Mouse (Mus musculus) heart, postnatal 14 days (tissue): Measurements from ENCODE around the gene Elovl6. TPM values are rescaled to one million over a fixed set of nuclear protein-coding genes. Genes with fewer than 3 reads are reported as not detected.

Experiments used
- DNase-seq, 2 experiments: peaks; one replicate each; pipeline ENCODE4 v3.0.0; 2021 to 2022
- intact Hi-C: fragments of 180-260 bp; cut with DNase I; formaldehyde crosslinking; loops from one replicate; pipeline ENCODE4 v1.15.1; 2025
- total RNA-seq, 2 experiments: library from RNA; stranded (reverse); gene quantifications; 2 replicates each; pipeline ENCODE4 v1.2.3; 2021

Elovl6 gene
- total RNA-seq, 2 experiments from 2014 or later, result 1.9 to 2.6 TPM

DNA sequence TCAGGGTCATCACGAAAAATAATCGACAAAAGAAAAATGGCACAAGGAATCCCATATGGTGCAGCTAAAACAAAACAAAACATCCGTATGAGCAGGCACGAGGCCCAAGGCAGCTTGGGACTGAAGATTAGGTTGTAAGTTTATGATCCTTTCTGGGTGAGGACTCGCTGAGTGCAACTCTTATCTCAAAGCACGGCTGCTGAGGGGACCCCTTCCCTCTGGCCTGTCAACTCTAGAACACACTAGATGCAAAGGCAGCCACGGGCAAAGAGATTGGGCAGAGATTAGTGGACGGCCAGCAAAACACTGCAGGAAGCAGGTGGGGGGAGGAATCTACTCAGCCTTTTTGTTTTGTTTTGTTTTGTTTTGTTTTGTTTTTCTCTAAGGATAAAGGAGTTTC lies 101.4 kb downstream of the Elovl6 start:
- DNase-seq, result no peak
- intact Hi-C loops, result loop anchor here (5.0 kb wide), 1 partner anchor 101 kb away; the partner anchor contains the start of gene Elovl6

DNA sequence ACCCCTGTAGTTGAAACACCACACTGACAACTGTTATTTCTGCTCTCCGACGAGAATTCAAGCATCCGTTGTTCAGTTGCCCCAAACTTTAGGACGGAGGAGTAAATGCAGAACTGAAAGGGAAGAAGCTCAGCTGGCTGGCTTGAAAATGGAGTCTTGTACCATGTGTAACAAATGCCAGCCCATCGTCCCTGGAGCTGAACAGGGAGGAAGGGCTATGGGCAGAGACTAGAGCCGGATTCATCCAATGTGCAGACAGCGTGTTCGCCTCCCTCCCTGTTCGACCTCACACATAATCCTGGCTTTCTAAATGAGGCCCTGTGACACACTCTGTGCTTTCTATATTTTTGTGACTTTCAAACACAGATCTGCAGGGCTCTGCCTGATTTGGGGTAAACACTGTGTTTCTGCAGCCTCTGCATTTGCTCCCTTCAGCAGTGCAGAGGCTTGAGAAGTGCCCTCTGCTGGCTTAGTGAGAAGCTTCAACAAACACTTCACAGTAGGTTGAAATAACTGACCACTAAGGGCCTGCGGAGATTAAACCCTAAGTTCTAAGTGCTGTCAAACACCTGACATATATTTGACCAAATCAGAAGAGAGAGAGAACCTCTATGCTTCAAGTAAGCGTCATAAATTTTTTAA lies 102.2 kb downstream of the Elovl6 start:
- intact Hi-C loops, result loop anchor here (5.0 kb wide), 1 partner anchor 102 kb away; the partner anchor contains the start of gene Elovl6
- peak in 1 of 2 experiments; percentile 53 for DNase-seq

DNA sequence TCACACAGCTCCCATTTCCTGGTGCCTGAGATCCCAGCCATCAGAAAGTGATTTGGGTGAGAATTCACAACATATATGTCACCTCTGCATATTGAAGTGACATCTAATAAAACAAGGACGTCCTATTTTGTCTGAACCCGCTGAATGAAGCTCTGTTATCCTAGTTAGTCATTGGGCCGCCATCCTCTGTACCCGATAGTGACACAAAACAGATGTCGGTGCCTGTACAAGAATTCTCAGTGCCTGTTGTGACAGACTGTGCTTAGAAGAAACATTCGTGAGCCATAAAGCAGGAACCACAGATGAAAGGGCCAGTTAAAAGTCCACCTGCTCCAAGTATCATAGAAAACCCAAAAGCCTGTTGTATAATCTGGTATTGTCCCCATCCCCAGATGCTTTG lies 105.3 kb downstream of the Elovl6 start:
- DNase-seq, result no peak
- intact Hi-C loops, result loop anchor here (5.0 kb wide), 1 partner anchor 215 kb away; no protein-coding TSS in a partner anchor

DNA sequence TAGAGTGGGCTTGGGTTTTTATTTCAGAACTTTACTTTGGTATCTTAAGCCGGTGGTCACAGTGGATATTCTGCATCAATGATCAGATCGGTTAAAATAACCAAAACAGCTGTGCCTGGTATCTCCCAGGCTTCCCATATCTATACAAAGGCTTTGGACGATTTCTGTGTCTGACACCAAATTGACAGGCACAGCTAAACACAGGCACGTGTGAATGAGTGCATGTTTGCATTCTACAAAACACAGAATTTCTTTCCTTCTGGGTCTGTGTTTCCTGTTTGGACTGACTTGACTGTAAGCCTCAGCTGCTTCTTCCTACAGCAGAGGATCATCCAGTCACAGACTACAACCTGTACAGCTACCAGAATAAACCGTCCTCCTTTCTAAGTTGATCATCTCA lies 107.5 kb downstream of the Elovl6 start:
- intact Hi-C loops, result loop anchor here (5.0 kb wide), 1 partner anchor 217 kb away; no protein-coding TSS in a partner anchor
- DNase-seq, result no peak

DNA sequence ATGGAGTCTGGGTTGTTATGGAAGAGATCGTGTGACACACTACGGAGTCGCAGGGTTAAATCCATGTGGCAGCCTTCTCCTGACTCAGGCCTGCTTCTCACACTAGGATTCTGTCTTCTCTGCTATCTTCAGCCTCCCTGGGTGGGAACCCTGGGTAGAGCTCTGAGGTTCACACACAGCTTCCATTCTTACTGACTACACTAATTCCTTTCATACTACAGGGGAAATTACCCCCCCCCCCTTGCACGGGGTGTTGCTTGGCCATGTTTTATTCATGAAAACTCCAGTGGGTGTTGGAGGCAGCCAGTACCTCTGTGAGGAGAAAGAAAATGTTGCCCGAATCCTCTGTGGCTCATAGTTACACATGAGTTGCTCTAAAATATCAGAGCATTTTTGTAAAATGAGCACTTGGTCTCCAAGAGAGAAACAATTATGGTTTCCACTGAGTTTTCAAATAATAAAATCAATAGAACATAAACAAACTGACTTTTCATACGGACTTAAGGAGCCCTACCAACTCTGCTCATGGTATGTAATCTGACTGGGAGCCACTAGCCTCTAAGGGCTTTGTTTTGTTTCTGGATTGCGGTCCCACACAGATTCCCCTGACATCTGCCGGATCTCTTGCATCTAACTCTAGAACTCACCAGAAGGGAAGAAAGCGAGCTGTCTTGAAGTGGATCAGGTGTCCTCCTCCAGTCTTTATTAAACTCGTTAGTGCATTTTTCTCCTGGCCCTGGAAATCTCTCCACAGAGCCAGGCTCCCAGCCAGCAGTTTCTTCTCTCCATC lies 108.3 kb downstream of the Elovl6 start:
- intact Hi-C loops, result no loop called here
- no peak for DNase-seq

DNA sequence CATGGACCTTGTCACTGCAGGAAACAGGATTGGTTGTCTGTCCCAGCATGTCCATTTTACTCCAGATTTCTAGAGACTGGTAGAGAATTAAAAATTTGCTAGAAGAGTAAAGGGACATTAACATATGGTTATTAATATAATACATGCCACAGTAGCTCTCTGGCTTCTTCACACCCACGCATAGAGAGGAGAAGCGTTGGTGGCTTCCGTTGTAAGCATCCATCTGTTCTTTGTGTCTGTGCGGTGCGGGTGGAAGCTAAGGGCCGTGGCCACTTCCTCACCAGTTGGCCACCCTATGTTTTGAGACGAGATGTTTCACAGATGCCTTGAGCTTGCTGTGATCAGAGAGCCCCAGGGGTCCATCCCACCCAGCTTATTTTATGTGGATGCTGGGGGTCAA lies 109.5 kb downstream of the Elovl6 start:
- intact Hi-C loops, result no loop called here
- DNase-seq, result no peak

DNA sequence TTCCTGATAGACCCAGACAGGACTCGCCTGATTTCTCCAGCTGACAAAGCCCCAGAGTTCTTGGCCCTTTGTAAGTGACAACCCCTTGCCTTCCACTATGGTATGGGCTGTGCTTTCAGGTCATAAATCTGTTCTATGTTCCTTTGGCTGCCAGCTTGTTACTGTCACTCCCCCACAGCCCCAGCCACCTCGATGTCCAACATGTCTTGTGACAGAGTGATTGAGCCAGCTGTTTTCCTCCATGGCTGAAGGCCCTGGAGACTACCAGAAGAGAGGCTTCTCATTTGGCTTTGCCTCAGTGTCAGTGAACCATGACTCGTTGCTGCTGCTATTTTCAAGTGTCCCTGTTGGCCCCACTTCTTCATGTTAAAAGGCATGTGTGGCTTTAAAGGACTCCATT lies 113.3 kb downstream of the Elovl6 start:
- intact Hi-C loops, result no loop called here
- no peak for DNase-seq

DNA sequence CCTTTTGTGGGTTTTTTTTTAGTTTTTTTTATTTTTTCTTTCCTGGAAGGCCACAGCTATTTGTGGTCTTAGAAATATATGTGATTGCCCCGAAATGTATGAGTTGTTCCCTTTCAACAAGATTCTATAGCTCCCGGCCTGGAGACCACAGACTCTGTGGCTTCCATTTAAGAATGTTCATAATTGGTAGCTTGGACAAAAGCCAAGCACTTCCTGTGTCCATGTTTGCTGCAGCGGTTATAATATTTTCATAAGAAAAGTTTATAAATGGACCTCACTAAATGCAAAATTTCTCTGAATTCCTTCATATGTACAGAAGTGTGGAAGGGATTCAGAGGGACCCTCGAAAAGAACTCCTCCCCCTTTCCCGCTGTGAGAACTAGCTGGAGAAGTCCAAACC lies 114.6 kb downstream of the Elovl6 start:
- intact Hi-C loops, result no loop called here

DNA sequence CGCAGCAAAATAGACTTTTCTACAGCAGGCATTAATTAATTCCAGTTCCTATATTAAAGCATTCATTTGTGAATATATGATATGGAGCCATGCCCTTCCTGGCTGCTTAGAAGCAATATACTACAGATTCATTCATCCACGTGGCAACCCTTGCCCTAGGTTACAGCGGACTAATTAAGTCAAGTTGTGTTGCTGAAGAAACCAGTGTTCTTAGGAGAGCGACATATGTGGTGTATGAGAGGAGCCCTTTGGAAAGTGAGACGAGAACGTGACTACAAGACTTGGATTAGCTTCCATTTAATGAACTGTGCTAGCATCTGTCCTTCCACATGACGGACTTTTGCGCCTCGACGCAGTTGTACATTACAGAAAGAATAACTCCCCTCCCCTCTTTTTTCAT lies 115.2 kb downstream of the Elovl6 start:
- DNase-seq, result no peak
- intact Hi-C loops, result no loop called here

More for the DNA sequence above, 114.6 kb downstream of the Elovl6 start:
- no peak for DNase-seq

DNA sequence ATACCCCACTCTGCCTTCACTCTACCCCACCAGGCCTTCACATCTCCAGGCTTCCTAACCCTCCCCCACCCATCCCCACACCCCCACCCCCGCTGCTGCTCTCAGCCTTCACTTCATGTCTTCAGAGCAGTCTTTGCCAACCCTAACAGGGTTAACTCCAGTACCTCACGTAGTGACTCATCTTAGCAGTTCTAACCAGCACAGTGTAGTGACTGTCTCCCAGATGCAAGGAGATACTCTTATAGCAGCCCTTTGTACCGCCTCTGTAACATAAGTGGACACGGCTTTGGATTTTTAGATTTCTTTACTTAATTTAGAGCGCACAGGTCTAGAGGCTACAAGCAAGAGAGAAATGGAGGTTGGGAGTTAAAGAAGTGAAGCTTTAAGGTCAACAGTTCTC lies 116.4 kb downstream of the Elovl6 start:
- intact Hi-C loops, result no loop called here

DNA sequence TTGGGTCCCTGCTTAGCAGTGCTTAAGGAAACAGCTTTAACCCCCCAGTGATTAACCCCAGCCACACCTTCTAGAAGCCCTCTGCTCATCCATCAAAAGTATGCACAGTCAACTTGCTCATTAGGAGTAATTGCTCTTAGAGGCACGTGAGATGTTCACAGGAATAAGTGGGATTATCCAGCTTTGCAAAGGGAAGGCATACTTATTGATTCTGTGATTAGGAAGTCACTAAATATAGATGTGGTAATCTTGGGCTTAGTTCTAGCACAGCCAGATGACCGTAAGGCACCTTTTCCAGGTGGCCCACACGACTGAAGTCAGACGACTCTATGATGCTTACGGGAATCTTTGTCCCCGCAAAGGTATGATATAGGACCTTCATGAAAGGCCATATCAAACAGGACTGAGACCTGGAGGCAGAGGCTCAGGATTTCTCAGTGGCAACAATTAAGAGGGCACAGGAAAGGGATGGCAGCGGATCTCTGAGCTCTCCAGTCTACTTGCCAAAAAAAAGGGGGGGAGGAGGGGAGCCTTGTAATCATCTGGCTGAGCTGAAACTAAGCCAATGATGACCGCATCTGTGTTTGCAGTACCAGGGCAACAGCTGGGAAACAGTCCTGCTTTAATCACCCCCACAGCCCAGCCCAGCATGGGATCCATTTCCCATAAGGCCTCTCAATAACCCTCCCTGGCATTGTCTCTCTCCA lies 117.6 kb downstream of the Elovl6 start:
- DNase-seq, result peak; percentile 20 to 67
- intact Hi-C loops, result no loop called here

More for the DNA sequence above, 116.4 kb downstream of the Elovl6 start:
- DNase-seq, result no peak

DNA sequence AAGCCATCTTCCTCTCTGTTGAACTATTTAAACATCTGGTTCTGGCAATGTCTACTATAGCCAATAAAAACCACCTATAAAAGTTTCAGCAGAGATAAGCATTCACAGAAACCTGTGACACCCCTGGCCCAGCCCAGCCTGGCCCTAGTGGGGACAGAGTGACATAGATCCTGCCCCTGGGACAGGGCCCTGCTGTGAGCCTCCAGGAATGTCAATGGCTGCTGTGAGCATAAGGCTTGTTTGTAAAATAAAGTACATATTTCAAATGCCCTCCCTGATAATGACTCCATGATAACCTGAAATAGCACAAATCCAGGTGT lies 118.1 kb downstream of the Elovl6 start:
- no peak for DNase-seq
- intact Hi-C loops, result no loop called here

DNA sequence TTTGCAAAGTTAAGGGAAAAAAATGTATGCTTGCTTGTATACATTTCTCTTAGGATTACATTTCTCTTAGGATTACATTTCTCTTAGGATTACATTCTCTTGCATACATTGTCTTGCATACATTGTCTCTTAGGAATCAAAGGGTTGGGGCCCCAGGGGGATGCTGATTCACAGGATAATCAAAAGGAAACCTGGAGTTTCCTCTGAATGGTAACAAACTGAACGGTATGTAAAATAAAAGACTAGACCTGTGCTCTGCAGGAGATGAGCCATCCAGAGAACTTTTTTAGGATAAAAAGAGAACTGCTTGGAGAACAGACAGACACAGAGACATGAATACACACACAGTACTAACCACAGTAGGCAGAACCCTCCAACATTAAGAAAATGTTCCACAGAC lies 118.8 kb downstream of the Elovl6 start:
- intact Hi-C loops, result no loop called here
- DNase-seq, result no peak

DNA sequence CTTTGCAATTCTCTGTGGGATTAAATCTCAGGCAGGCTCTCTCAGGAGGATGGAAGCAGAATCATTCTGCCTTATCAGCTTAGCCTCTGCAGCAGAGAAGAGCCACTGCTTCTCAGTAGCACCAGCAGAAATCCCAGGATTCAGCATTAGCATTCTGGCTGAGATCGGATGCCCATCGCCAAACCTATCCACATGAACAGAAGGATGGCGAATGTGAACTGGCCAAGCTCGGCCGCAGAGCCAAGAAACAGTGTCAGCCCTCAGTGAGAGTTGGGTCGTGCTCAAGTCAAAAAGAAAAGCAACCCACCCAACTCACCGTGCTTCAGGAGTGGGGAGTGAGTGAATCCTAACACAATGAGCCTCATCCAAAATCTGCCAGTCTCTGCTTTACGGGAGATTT lies 119.6 kb downstream of the Elovl6 start:
- intact Hi-C loops, result no loop called here
- no peak for DNase-seq

DNA sequence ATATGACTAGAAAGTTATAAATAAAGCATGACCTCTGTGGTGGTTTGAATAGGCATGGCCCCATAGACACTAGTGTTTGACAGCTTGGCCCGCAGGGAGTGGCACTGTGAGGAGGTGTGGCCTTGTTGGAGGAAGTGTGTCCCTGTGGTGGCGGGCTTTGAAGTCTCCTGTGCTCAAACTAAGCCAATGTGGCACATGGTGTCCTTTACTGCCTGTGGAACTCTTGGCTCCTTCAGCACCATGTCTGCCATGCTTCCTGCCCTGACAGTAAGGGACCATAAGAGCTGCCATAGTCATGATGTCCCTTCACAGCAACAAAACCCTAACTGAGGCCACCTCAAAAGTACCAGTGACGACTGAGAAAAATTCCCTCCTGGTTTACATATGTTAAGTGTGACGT lies 120.3 kb downstream of the Elovl6 start:
- intact Hi-C loops, result no loop called here
- no peak for DNase-seq

DNA sequence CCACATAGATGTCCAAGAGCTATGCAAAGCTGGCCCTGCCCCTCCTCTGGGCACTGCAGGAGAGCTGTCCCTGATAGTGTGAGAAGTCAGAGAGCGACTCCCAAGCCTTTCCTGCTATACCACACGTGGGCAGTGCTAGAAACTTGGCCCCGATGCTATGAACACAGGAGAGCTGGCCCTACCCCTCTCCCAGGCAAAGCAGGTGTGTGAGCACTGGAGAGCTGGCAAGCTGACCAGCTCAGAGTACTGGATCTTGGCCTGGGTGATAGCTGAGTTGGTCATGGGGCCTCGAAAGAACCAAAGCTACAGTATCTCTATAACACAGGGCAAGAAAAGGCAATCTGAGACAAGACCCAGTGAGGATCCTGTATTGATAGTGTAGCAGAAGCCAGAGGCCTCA lies 124.4 kb downstream of the Elovl6 start:
- intact Hi-C loops, result no loop called here
- DNase-seq, result no peak

DNA sequence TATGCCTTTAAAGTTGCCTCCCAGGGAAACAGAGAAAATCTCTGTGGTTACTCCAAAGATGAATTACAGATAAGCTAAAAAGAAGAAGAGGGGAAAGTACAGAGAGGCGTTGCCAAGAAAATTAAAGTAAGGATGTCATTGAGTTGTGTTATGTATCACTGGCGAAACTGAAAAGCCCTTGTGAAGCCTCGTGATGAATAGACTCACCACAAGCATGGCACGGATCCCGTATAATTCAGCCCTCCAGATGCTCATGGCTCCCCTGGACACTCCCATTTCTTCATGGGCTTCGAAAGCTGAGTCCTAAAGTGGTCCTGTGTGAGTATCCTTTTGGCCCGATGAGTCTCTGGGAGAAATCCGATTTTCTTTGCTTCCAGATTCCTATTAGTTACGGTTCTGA lies 125.1 kb downstream of the Elovl6 start:
- DNase-seq, result no peak
- intact Hi-C loops, result no loop called here

DNA sequence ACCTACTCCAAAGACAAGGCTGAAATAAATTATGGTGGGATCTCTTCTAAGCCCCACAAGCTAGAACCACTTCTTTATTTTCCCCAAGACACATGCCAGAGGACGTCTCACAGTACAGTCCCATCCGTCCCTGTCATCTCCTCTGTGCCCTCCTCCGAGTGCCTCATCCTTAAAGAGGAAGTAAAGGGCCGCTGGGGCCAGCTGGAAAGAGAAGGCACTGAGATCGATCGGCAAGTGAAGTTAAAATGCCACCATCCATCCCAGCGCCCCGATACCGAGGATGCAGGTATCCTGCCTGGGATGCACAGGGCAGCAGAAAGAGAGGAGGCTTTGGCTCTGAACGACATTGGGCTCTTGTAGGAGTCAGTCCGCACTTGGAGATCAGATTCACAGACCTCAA lies 125.6 kb downstream of the Elovl6 start:
- intact Hi-C loops, result no loop called here
- DNase-seq, result no peak

DNA sequence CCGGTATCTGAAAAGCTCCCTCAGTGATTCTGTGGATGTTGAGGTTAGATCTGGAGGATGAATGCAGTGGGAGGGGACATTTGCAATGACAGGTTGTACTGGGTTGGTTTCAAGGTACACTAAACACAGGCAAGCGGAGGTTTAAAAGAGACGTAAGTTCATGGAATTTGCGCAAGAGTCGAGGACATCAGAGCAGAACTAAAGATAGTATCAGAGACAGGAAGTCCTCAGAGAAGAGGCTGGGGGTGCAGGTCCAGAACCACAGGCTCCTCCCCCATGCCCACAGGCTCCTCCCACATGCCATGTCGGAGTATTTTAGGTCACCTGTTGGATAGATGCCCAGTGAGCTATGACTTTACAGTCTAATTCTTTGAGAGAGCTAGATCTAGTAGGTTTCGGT lies 126.6 kb downstream of the Elovl6 start:
- intact Hi-C loops, result no loop called here

DNA sequence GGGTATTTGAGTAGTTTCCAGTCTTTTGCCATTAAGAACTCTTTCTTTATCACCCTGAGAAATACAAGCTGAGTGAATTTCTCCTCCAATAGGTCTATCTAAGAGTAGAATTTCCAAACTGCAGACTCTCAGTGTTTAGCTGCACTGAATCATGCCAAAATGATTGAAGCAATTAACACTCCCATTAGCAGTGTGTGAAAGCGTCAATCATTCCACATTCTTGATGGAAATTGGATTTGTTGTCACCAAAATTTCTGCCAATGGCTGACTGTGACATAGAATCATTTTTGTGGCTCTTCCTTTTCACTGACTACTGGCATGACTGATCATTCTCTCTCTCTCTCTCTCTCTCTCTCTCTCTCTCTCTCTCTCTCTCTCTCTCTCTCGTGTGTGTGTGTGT lies 131.8 kb downstream of the Elovl6 start:
- no peak for DNase-seq
- intact Hi-C loops, result no loop called here

More for the DNA sequence above, 126.6 kb downstream of the Elovl6 start:
- DNase-seq, result no peak

DNA sequence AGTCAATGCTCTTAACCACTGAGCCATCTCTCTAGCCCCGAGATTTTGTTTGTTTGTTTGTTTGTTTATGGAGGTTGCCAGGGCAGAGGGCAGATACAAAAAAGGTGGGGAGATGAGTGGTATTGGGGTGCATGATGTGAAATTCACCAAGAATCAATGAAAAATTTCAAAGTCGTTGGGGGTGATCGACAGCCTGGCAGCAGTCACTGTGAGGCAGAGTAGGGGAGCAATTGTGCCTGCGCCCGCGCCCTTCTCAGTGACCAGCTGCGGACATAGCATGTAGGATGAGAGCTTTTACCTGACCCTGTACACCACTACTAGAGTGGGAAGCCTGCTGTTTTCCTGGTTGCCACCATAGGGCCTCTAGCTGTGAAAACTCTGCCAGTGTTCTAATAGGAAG lies 143.8 kb downstream of the Elovl6 start:
- intact Hi-C loops, result no loop called here
- DNase-seq, result no peak
